Mouse (Mus musculus) olfactory bulb, adult 2 months (tissue): Measurements from ENCODE around the gene Gm28038.

Source experiments
- CTCF ChIP-seq: fragments of 200-500 bp; IDR thresholded peaks from 2 replicates; pipeline ENCODE4 v1.5.1; 2012; ENCODE audit warnings: low read depth, mild to moderate bottlenecking, low read length, moderate library complexity; ENCODE audit not compliant: insufficient read depth
- POLR2A ChIP-seq: fragments of 200-500 bp; IDR thresholded peaks from 2 replicates; pipeline ENCODE4 v1.6.1; 2012; ENCODE audit warnings: mild to moderate bottlenecking, low read depth, low read length, moderate library complexity; ENCODE audit not compliant: insufficient read depth

DNA sequence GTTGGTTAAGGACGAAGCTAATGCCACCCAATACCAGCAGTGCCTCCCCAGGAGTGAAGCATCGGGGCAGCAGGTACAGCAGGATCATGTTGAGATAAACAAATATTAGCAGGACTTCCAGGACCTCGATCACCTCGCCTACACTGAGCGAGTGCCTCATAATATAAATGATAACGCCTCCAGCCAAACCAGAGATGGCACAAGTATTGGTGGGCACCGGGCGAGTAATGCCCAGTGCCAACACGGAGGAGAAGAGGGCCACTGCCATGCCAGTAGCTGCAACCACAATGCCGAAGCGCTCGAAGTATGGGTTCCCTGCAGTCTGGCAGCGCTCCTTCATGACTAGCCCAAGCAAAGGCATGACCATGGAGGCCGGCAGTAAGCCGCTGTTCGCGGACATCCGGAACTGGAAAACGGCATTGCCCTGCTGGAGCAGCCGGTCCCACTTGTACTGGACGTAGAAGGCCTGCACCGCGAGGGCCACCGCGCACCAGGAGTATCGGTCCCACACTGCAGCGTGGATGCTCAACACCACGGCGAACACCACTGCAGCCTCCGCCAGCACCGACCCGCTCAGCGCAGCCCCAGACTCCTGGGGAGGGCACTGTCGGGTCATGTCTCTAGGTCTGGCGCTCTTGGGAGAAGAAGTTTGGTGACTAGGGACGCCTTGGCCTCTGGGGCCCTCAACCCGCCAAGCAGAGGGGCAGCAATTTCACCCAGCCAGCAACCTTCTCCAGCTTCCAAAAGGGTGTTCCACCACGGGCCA is 4.8 kb downstream of the Gm28038 start:
- TF ChIP-seq POLR2A (no peak), CTCF (no peak)
